Mouse (Mus musculus) embryonic facial prominence, embryonic 11.5 days (tissue): ENCODE data around the gene St3gal4. TPM values are rescaled to one million over a fixed set of nuclear protein-coding genes. Genes with fewer than 3 reads are reported as not detected.

Source experiments
- ATAC-seq: fragments of 200-750 bp; cut with Nextera tagmentation; replicated peaks from 2 replicates; pipeline ENCODE4 v1.8.0; 2017; ENCODE audit warnings: low read depth; ENCODE audit not compliant: insufficient number of reproducible peaks, low FRiP score, low TSS enrichment
- DNase-seq: peaks from one replicate; pipeline ENCODE4 v3.0.0-alpha.2; 2015; ENCODE audit warnings: low spot score
- H3K27ac ChIP-seq: fragments of 300-500 bp; sonication (generic); replicated peaks from 2 replicates; pipeline ENCODE4 v1.5.1; 2014; ENCODE audit warnings: mild to moderate bottlenecking, low read depth, low read length, control low read depth
- H3K27me3 ChIP-seq: fragments of 300-500 bp; sonication (generic); 2 replicates; pipeline ENCODE4 v1.6.1; 2014; ENCODE audit warnings: mild to moderate bottlenecking, low read length, moderate library complexity, mixed read lengths; ENCODE audit not compliant: control insufficient read depth, insufficient read depth
- H3K36me3 ChIP-seq: fragments of 300-500 bp; sonication (generic); replicated peaks from 2 replicates; pipeline ENCODE4 v1.6.1; 2014; ENCODE audit warnings: low read depth, mild to moderate bottlenecking, low read length, moderate library complexity, mixed read lengths; ENCODE audit not compliant: control insufficient read depth, insufficient read depth
- H3K4me1 ChIP-seq: fragments of 300-500 bp; sonication (generic); 2 replicates; pipeline ENCODE4 v1.6.1; 2014; ENCODE audit warnings: low read length, mixed read lengths; ENCODE audit not compliant: control insufficient read depth, insufficient read depth
- H3K4me2 ChIP-seq: fragments of 300-500 bp; sonication (generic); 2 replicates; pipeline ENCODE4 v1.6.1; 2014; ENCODE audit warnings: low read depth, mild to moderate bottlenecking, control low read depth, low read length, moderate library complexity
- H3K4me3 ChIP-seq: fragments of 300-500 bp; sonication (generic); 2 replicates; pipeline ENCODE4 v1.5.1; 2014; ENCODE audit warnings: low read depth, low read length, control low read depth
- H3K9ac ChIP-seq: fragments of 300-500 bp; sonication (generic); replicated peaks from 2 replicates; pipeline ENCODE4 v1.6.1; 2014; ENCODE audit warnings: mild to moderate bottlenecking, control low read depth, low read length
- H3K9me3 ChIP-seq: fragments of 300-500 bp; sonication (generic); replicated peaks from 2 replicates; pipeline ENCODE4 v1.6.1; 2016; ENCODE audit warnings: mild to moderate bottlenecking, low read length, inconsistent platforms, mixed read lengths; ENCODE audit not compliant: control insufficient read depth
- WGBS: fragments of 180-500 bp; shearing (Covaris S2); extraction: QIAGEN DNeasy Blood & Tissue Kit; methylation state at CpG from one replicate; pipeline ENCODE4 v1.1.7; 2014; 5-methylcytosine and 5-hydroxymethylcytosine counted together
- polyA plus RNA-seq: library from polyadenylated mRNA; unstranded; fragments of >200 nt; fragmentation: Nextera tagmentation; extraction: Ambion mirVana; gene quantifications from 2 replicates; pipeline ENCODE4 v1.2.1, GENCODE M21; 2014

The St3gal4 gene
- polyA plus RNA-seq, 1 experiment from 2014 or later = 24.2 TPM

- no peaks in the 10 kb centered on the region; the same call in 1 of the 2 replicates for H3K36me3 ChIP-seq
- no peak for ATAC-seq
- no peak overlapping the region for H3K4me2 ChIP-seq
- H3K9me3 ChIP-seq = no peaks in the 10 kb centered on the region
- no peak overlapping the region for H3K4me3 ChIP-seq
- H3K27me3 ChIP-seq = no peaks in the 10 kb centered on the region
- no peak overlapping the region for H3K27ac ChIP-seq
- H3K4me1 ChIP-seq = no peaks in the 10 kb centered on the region
- no peak overlapping the region for H3K9ac ChIP-seq
- WGBS = 88% methylated on average over 6 of the region's 6 CpGs
- no peak for DNase-seq
These were observed 8.1 kb upstream of the St3gal4 start for GRCm38 (mm10) chr9:35127147-35127546.

DNA sequence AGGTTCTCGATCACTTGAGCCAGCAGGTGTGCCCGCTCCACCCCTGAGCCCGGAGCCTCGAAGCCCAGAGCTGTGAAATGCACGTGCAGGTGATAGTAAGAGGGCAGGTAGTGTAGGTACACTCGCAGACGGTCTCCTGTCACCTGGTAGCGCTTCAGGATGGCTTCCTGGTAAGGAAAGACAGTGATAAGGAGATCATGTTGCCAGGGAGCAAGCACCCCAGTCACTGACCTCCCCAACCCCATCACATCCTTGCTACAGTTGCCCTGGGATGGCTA, 5.5 kb upstream of the St3gal4 start:
- H3K4me1 ChIP-seq = no peaks in the 10 kb centered on the region
- no peak for DNase-seq
- WGBS = 92% methylated on average over 8 of the region's 8 CpGs
- no peaks in the 10 kb centered on the region for H3K9me3 ChIP-seq
- no peak overlapping the region for H3K4me2 ChIP-seq
- H3K27ac ChIP-seq = no peak overlapping the region
- H3K9ac ChIP-seq = no peak overlapping the region
- no peak for ATAC-seq
- H3K27me3 ChIP-seq = no peaks in the 10 kb centered on the region
- no peak overlapping the region for H3K4me3 ChIP-seq
- no peaks in the 10 kb centered on the region; the same call in 1 of the 2 replicates for H3K36me3 ChIP-seq

- Histone ChIP-seq H3K27me3 (no peaks in the 10 kb centered on the region), H3K9ac (no peak overlapping the region), H3K27ac (no peak overlapping the region), H3K36me3 (no peaks in the 10 kb centered on the region; the same call in 1 of the 2 replicates), H3K9me3 (no peaks in the 10 kb centered on the region), H3K4me1 (no peaks in the 10 kb centered on the region), H3K4me2 (no peak overlapping the region), H3K4me3 (no peak overlapping the region)
- ATAC-seq (no peak), DNase-seq (no peak)
- WGBS = 88% methylated on average over 11 of the region's 11 CpGs
These were observed 5.0 kb upstream of the St3gal4 start for GRCm38 (mm10) chr9:35123804-35124677.

- Histone ChIP-seq H3K9ac (no peak overlapping the region), H3K4me2 (no peak overlapping the region), H3K4me1 (no peaks in the 10 kb centered on the region), H3K4me3 (no peak overlapping the region), H3K9me3 (no peaks in the 10 kb centered on the region), H3K36me3 (no peaks in the 10 kb centered on the region; the same call in 1 of the 2 replicates), H3K27me3 (no peaks in the 10 kb centered on the region), H3K27ac (no peak overlapping the region)
- WGBS = 43% methylated on average over 2 of the region's 2 CpGs
- ATAC-seq (no peak), DNase-seq (no peak)
These were observed 4.4 kb upstream of the St3gal4 start for GRCm38 (mm10) chr9:35123456-35123803.

GRCm38 (mm10) chr9:35122551-35123266, 3.6 kb upstream of the St3gal4 start:
- Histone ChIP-seq H3K9ac (no peak overlapping the region), H3K27me3 (no peaks in the 10 kb centered on the region), H3K27ac (no peak overlapping the region), H3K4me1 (no peaks in the 10 kb centered on the region), H3K4me2 (no peak overlapping the region), H3K4me3 (no peak overlapping the region), H3K9me3 (no peaks in the 10 kb centered on the region), H3K36me3 (no peaks in the 10 kb centered on the region; the same call in 1 of the 2 replicates)
- 70% methylated on average over 5 of the region's 5 CpGs for WGBS
- no peak for ATAC-seq
- DNase-seq = no peak

GRCm38 (mm10) chr9:35118563-35118962, 505 bp downstream of the St3gal4 start:
- DNase-seq = no peak
- H3K27ac ChIP-seq = no peak overlapping the region
- no peaks in the 10 kb centered on the region for H3K27me3 ChIP-seq
- no peak overlapping the region for H3K9ac ChIP-seq
- H3K9me3 ChIP-seq = no peaks in the 10 kb centered on the region
- H3K36me3 ChIP-seq = no peaks in the 10 kb centered on the region; the same call in 1 of the 2 replicates
- H3K4me1 ChIP-seq = 0 out of 2 replicates have a peak, but pooled peaks cover 2% of the 10 kb centered on the region
- no peak for ATAC-seq
- H3K4me3 ChIP-seq = no peak overlapping the region
- H3K4me2 ChIP-seq = no peak overlapping the region
- WGBS = 91% methylated on average over 2 of the region's 2 CpGs

DNA sequence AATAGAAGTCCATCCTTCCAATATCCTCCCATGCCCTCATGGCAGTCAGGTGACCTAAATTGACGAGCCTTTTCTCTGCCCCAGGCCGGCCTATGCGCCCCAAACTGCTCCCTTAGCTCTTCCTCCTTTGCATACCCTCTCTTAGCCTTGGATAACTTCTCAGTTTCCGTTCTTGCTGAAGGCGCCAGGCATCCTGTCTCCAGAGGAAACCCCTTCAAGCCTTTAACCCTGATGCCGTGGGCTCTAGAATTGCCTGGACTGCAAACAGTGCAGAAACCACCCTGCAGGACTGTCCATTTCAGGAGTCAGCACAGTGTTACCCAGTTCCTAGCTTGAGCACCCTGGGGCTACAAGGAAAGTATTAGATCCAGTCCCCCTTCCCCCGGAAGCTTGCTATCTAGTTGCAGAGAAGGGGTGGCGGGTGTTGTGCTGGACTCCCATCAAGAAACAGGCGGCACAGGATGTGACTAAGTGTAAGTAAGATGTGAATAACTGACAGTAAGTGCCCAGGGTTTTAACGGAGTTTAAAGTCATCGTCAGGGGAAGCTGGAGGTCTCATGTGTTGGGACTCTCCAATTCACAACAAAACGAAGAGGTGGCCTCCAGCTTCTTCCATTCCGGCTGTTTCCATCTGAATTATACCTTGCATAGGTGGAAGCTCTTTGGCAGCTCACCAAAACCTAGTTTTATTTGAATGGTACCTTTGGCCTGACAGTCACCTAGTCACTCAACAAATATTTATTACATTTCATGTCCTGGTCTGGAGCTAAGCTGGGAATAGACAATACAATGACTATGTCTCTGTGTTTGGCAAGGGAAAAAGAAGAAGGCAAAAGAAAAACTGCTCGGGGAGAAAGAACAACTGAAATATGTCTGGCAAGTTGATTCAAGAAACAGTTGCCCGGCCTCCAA, 1.4 kb downstream of the St3gal4 start:
- Histone ChIP-seq H3K4me2 (peak overlapping the region; percentile 82), H3K27ac (peak overlapping the region; percentile 72), H3K4me3 (peak overlapping the region; percentile 66), H3K4me1 (0 out of 2 replicates have a peak, but pooled peaks cover 2% of the 10 kb centered on the region), H3K9me3 (no peaks in the 10 kb centered on the region), H3K9ac (peak overlapping the region; percentile 83), H3K36me3 (no peaks in the 10 kb centered on the region; the same call in 1 of the 2 replicates), H3K27me3 (no peaks in the 10 kb centered on the region)
- 22% methylated on average over 15 of the region's 15 CpGs for WGBS
- peak; percentile 39 for DNase-seq
- 0 out of 2 replicates have a peak, but pooled peaks have one; percentile 15 for ATAC-seq
